Mouse (Mus musculus): ENCODE data around the gene 4930518I15Rik. TPM values are rescaled to one million over a fixed set of nuclear protein-coding genes. Genes with fewer than 3 reads are reported as not detected.
"Not testable (repeated sequence)": the region's sequence is repeated elsewhere in the genome, so short reads cannot be mapped to it uniquely, and the experiment has no call there.

The 4930518I15Rik gene
- polyA plus RNA-seq, 1 experiment = 2.7 TPM

DNA sequence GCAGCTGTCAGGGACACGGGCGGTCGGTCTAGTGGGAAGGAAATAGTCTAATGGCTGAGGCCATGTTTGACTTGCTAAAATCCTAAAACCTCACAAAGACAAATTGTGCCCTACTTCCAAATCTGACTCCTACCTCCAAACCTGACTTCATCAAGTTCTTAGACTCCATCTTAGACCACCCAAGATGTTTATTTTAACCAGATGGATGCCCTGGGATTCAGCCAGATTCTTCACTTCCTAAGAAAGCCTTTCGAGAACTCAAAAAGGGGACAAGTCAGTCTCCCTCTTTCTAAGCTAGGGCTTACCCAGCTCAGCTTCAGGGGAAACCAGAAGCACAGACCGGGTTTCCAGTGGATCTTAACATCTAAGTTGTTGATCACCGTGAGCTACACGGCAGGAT, 925 bp upstream of the 4930518I15Rik start:
- peaks cover 3% of the 10 kb centered on the region for H3K4me1 ChIP-seq (ENCODE audit: control insufficient read depth, insufficient read depth, low read length)
- H3K4me3 ChIP-seq (replicated peaks; ENCODE audit: control insufficient read depth, low read depth, low read length) = no peak overlapping the region
- WGBS = 91% methylated on average over 7 of the region's 7 CpGs
- no peak for TF ChIP-seq POLR2A (IDR thresholded peaks at IDR 0.05; ENCODE audit: borderline replicate concordance, control insufficient read depth, low read depth, low read length)
- no peak for TF ChIP-seq CTCF (IDR thresholded peaks at IDR 0.05; ENCODE audit: control insufficient read depth, insufficient read depth, low read length)
- no peak overlapping the region for H3K27ac ChIP-seq (ENCODE audit: control insufficient read depth, insufficient read depth, low read depth, low read length, poor library complexity)

DNA sequence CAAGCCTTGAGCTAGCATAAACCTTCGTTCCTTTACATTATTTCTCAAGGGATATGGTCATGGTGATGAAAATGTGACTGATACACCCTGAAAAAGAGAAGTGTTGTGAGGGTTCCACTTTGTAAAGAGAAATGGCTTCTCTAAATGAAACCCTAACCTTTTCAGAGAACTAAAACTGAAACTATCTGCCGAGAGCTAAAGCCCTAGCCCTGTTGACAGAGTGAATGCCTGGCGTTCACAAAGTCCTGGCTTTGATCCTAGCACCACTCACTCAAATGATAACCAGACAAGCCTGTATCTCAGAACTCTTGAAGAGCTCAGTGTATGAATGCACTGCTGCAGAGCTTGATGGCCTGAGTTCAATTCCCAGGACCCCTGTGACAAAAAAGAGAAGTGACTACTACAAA, 358 bp downstream of the 4930518I15Rik start:
- 18% methylated on average over 3 of the region's 3 CpGs for WGBS
- peak overlapping the region; percentile 84; the same call in 1 of the 2 replicates for H3K27ac ChIP-seq (ENCODE audit: control insufficient read depth, insufficient read depth, low read depth, low read length, poor library complexity)
- peak overlapping the region; percentile 56 for H3K4me3 ChIP-seq (replicated peaks; ENCODE audit: control insufficient read depth, low read depth, low read length)
- TF ChIP-seq POLR2A (IDR thresholded peaks at IDR 0.05; ENCODE audit: borderline replicate concordance, control insufficient read depth, low read depth, low read length) (no peak), CTCF (IDR thresholded peaks at IDR 0.05; ENCODE audit: control insufficient read depth, insufficient read depth, low read length) (no peak)
- H3K4me1 ChIP-seq (ENCODE audit: control insufficient read depth, insufficient read depth, low read length) = peaks cover 3% of the 10 kb centered on the region

DNA sequence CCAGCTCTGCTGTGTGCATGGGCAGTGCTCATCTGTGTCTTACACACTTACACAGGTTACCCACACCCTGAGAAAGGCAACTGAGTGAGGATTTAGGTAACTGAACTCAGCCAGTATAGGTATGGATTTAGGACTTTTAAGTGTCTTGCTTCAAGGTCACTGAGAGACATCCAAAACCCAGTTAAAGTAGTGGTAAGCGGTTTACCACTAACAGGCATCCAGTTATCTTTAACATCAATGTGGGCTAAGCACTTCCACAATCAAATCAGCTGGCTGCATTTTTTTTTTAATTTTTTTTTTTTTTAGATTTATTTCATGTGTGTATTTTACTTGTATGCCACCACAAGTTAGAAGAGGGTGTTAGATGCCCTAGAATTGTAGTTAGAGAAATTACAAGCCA, 1.4 kb downstream of the 4930518I15Rik start:
- Histone ChIP-seq H3K4me3 (replicated peaks; ENCODE audit: control insufficient read depth, low read depth, low read length) (no peak overlapping the region), H3K4me1 (ENCODE audit: control insufficient read depth, insufficient read depth, low read length) (peaks cover 5% of the 10 kb centered on the region), H3K27ac (ENCODE audit: control insufficient read depth, insufficient read depth, low read depth, low read length, poor library complexity) (peak overlapping the region; percentile 84)
- TF ChIP-seq POLR2A (IDR thresholded peaks at IDR 0.05; ENCODE audit: borderline replicate concordance, control insufficient read depth, low read depth, low read length) (no peak), CTCF (IDR thresholded peaks at IDR 0.05; ENCODE audit: control insufficient read depth, insufficient read depth, low read length) (no peak)
- 65% methylated on average over 1 of the region's 1 CpGs for WGBS

DNA sequence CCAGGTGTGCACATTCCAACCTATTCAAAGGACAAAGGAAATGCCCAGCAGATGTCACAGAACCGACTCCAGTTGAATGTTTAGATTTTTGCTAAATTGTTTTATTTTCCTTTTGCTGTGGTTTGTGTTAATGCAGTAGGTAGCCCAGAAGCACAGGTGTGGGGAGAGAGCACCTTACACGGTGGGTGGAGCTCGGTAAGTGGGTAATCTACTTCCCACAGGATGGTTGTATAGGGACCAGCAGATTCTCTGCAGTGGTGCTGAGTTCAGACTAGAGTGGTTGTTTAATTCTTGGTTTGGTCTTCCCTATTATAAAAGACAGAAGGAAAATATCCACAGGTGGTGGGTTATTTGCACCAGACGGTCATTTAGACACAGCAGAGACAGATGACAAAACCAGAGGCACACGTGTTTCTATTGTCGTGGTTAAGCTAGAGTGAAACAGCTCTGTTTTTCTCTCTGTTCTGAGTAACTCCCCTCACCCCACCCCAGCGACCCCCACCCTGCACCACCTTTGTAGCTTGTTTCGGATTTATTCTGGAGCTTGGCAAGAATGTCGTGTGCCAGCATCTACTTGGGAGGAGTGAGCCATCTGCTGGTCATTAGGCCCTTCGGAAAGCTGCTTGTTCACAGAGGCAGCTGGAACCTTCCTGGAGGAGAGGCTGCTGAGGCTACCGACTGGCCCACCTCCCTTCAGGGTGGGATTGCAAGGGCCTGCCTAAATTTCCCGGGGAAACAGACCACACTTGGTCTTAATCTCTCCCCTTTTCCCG, 3.6 kb downstream of the 4930518I15Rik start:
- H3K4me3 ChIP-seq (replicated peaks; ENCODE audit: control insufficient read depth, low read depth, low read length); H3K4me1 ChIP-seq (ENCODE audit: control insufficient read depth, insufficient read depth, low read length); H3K27ac ChIP-seq (ENCODE audit: control insufficient read depth, insufficient read depth, low read depth, low read length, poor library complexity): not testable (repeated sequence)
- TF ChIP-seq CTCF (IDR thresholded peaks at IDR 0.05; ENCODE audit: control insufficient read depth, insufficient read depth, low read length) = peak; percentile 27; the same call in 1 of the 2 replicates
- 70% methylated on average over 13 of the region's 13 CpGs for WGBS

DNA sequence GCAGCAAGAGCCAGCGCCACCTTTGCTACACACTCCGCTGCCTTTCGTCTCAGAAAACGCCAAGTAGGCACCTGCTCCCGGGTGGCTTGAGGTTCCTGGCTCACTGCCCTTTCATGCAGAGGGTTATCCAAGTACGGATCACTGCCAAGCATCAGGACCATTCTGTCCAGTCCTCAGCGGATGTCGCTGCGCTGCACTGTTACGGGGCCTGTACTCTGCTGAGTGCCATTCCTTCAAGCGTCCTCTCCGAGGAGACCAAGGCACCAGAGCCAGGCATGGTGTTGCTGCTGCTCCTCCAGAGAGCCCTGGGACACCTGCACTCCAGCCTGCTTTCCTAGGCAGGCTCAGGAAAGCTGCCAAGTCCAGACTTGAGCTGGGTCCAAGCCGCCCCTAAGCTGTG, 4.2 kb downstream of the 4930518I15Rik start:
- WGBS = 92% methylated on average over 8 of the region's 13 CpGs

DNA sequence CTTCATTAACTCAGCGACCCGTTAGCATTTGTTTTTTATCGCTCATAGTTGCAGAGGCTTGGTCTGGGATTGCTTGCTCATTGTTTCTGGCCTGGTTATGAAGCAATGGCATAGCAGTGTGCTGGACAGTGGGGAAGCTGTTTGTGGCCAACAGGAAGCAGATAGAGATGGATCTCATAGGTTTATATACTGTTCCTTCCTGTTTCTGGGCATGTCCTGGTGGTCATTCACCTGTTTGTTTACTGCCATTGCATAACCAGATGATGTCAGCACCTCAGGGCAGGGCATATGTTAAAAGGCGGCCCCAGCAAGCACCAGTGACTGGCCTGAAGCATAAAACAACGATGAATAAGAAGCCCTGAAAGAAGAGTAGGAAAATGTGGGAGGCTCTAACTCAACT, 7.2 kb downstream of the 4930518I15Rik start:
- 61% methylated on average over 5 of the region's 5 CpGs for WGBS
- Histone ChIP-seq H3K4me3 (replicated peaks; ENCODE audit: control insufficient read depth, low read depth, low read length) (no peak overlapping the region), H3K27ac (ENCODE audit: control insufficient read depth, insufficient read depth, low read depth, low read length, poor library complexity) (peak overlapping the region; percentile 51; the same call in 1 of the 2 replicates), H3K4me1 (ENCODE audit: control insufficient read depth, insufficient read depth, low read length) (peaks cover 3% of the 10 kb centered on the region)
- no peak for TF ChIP-seq POLR2A (IDR thresholded peaks at IDR 0.05; ENCODE audit: borderline replicate concordance, control insufficient read depth, low read depth, low read length)
- TF ChIP-seq CTCF (IDR thresholded peaks at IDR 0.05; ENCODE audit: control insufficient read depth, insufficient read depth, low read length) = no peak

More for the DNA sequence above, 4.2 kb downstream of the 4930518I15Rik start:
- not testable (repeated sequence) for H3K27ac ChIP-seq (ENCODE audit: control insufficient read depth, insufficient read depth, low read depth, low read length, poor library complexity); H3K4me3 ChIP-seq (replicated peaks; ENCODE audit: control insufficient read depth, low read depth, low read length); H3K4me1 ChIP-seq (ENCODE audit: control insufficient read depth, insufficient read depth, low read length)

DNA sequence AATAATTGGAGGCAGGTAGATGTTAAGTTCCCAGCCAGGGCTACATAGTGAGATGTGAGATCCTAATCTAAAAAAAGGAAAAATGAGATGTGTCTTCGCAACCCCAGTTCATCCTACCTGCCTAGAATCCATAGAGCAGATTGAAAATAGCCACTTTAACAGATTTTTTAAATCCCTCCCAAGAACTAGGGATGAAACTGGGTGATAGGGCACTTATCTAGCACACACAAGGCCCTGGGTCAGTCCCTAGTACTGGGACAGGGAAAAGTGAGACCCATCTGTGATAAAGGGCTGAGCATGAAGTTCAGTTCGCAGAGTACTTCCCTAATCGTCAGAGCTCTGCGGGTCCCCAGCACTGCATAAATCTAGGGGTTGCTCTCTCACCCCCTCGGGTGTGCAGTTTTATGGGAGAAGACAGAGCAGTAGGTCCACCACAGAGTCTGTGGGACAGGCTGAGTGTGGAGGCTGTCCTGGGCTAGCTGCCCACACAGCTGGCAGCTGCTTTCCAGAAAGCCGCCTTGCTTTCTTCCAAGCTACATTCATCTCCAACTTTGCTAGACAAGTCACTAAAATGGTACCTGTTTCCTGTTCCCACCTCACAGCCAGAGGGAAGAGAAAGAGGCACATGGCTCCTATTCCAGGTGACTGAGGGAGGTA, 9.1 kb downstream of the 4930518I15Rik start:
- WGBS = 68% methylated on average over 6 of the region's 6 CpGs
- no peak overlapping the region for H3K27ac ChIP-seq (ENCODE audit: control insufficient read depth, insufficient read depth, low read depth, low read length, poor library complexity)
- peaks cover 3% of the 10 kb centered on the region for H3K4me1 ChIP-seq (ENCODE audit: control insufficient read depth, insufficient read depth, low read length)
- TF ChIP-seq CTCF (IDR thresholded peaks at IDR 0.05; ENCODE audit: control insufficient read depth, insufficient read depth, low read length) = no peak
- H3K4me3 ChIP-seq (replicated peaks; ENCODE audit: control insufficient read depth, low read depth, low read length) = no peak overlapping the region

DNA sequence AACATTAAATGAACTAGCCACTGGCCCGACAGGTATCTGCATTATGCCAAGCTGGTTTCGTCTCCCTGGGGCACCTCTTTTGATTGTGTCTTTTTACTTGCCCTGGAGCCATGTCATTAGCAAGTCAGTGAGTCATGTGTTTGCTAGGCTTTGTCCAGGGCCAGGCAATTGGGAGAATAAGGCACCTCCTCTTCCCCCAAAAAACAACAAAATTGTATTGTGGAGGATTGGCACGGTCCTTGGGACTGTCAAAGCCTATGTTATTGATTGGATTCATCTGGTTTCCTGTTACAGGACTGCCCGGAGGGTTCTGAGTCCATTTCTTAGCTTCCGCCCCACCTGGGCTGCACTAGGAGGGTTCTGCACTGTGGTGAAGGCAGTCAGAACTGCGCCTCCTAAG, 10.1 kb downstream of the 4930518I15Rik start:
- no peak for TF ChIP-seq POLR2A (IDR thresholded peaks at IDR 0.05; ENCODE audit: borderline replicate concordance, control insufficient read depth, low read depth, low read length)
- TF ChIP-seq CTCF (IDR thresholded peaks at IDR 0.05; ENCODE audit: control insufficient read depth, insufficient read depth, low read length) = no peak
- Histone ChIP-seq H3K27ac (ENCODE audit: control insufficient read depth, insufficient read depth, low read depth, low read length, poor library complexity) (no peak overlapping the region), H3K4me3 (replicated peaks; ENCODE audit: control insufficient read depth, low read depth, low read length) (no peak overlapping the region), H3K4me1 (ENCODE audit: control insufficient read depth, insufficient read depth, low read length) (peaks cover 3% of the 10 kb centered on the region)
- 78% methylated on average over 6 of the region's 6 CpGs for WGBS
